Comparison of ENCODE assay signal across 30 mouse cellular contexts in genomic region chr5:21745966-21746365, GRCm38 (mm10).
"Had no signal": no experiment of that assay in that cellular context is flagged by ENCODE, and none has a peak within 500 bp of the region (broad histone marks: within the 10 kb centered on the region; RNA-seq: fewer than 3 reads in every experiment).

No protein-coding gene starts in this region.

- H3K4me3 ChIP-seq: limb, embryonic 10.5 days; limb, embryonic 12.5 days; limb, embryonic 13.5 days; limb, embryonic 15.5 days; liver, embryonic 12.5 days; liver, embryonic 13.5 days; liver, embryonic 15.5 days; lung, embryonic 15.5 days; megakaryocyte, embryonic 14.5 days; midbrain, embryonic 10.5 days; midbrain, embryonic 12.5 days; midbrain, embryonic 15.5 days; myocyte; neural tube, embryonic 12.5 days had no signal

- H3K27me3 ChIP-seq: limb, embryonic 12.5 days; limb, embryonic 13.5 days; limb, embryonic 15.5 days; liver, embryonic 12.5 days; liver, embryonic 13.5 days; liver, embryonic 15.5 days; lung, embryonic 15.5 days; megakaryocyte, embryonic 14.5 days; midbrain, embryonic 12.5 days; midbrain, embryonic 15.5 days; neural tube, embryonic 12.5 days had no signal

- H3K27ac ChIP-seq: limb, embryonic 10.5 days; limb, embryonic 12.5 days; limb, embryonic 13.5 days; limb, embryonic 15.5 days; liver, embryonic 12.5 days; liver, embryonic 13.5 days; liver, embryonic 14.5 days; liver, embryonic 15.5 days; lung, embryonic 15.5 days; macrophage; midbrain, embryonic 10.5 days; midbrain, embryonic 12.5 days; midbrain, embryonic 15.5 days; neural tube, embryonic 12.5 days had no signal

- H3K4me2 ChIP-seq: limb, embryonic 12.5 days; limb, embryonic 13.5 days; limb, embryonic 15.5 days; liver, embryonic 11.5 days; liver, embryonic 12.5 days; liver, embryonic 13.5 days; liver, embryonic 15.5 days; lung, embryonic 14.5 days; lung, embryonic 15.5 days; midbrain, embryonic 12.5 days; midbrain, embryonic 15.5 days; neural tube, embryonic 12.5 days had no signal

- H3K4me1 ChIP-seq: limb, embryonic 10.5 days; limb, embryonic 12.5 days; limb, embryonic 13.5 days; limb, embryonic 15.5 days; liver, embryonic 12.5 days; liver, embryonic 13.5 days; liver, embryonic 15.5 days; lung, embryonic 15.5 days; megakaryocyte, embryonic 14.5 days; midbrain, embryonic 10.5 days; midbrain, embryonic 12.5 days; midbrain, embryonic 15.5 days; neural tube, embryonic 12.5 days had no signal

- ATAC-seq: liver, embryonic 12.5 days; liver, postnatal 0 days; lung, postnatal 0 days; midbrain, embryonic 15.5 days; midbrain, embryonic 16.5 days had no signal

- H3K9me3 ChIP-seq: limb, embryonic 10.5 days; limb, embryonic 12.5 days; limb, embryonic 13.5 days; limb, embryonic 15.5 days; liver, embryonic 12.5 days; liver, embryonic 13.5 days; liver, embryonic 15.5 days; lung, embryonic 15.5 days; megakaryocyte, embryonic 14.5 days; midbrain, embryonic 10.5 days; midbrain, embryonic 12.5 days; midbrain, embryonic 15.5 days; neural tube, embryonic 12.5 days had no signal

- DNase-seq: left cerebral cortex, postnatal 4 days; liver; liver, embryonic 13.5 days; liver, postnatal 0 days; lung, adult 18-20 months; lung, adult 2 months; lung, embryonic 14.5 days; lung, postnatal 10 days; lung, postnatal 14 days; lung, postnatal 36 days; lung, postnatal 4 days; midbrain, embryonic 14.5 days had no signal

- H3K9ac ChIP-seq: limb, embryonic 12.5 days; limb, embryonic 13.5 days; limb, embryonic 15.5 days; liver, embryonic 12.5 days; liver, embryonic 13.5 days; liver, embryonic 14.5 days; liver, embryonic 15.5 days; liver, postnatal 0 days; lung, embryonic 14.5 days; lung, embryonic 15.5 days; midbrain, embryonic 12.5 days; midbrain, embryonic 15.5 days; neural tube, embryonic 12.5 days had no signal
